Mouse (Mus musculus): Measurements from ENCODE around the gene Mink1.

- TF ChIP-seq CTCF (IDR thresholded peaks at IDR 0.05; ENCODE audit: insufficient read depth, low read length) (no peak), POLR2A (IDR thresholded peaks at IDR 0.05; ENCODE audit: borderline replicate concordance, extremely low read depth, low read depth, low read length) (no peak)
Measured at GRCm38 (mm10) chr11:70516352-70516751, 46.3 kb upstream of the Mink1 start.

Measured in lung, adult 2 months (tissue).